Mouse (Mus musculus): ENCODE measurements around the gene Rfx8. TPM values are rescaled to one million over a fixed set of nuclear protein-coding genes. Genes with fewer than 3 reads are reported as not detected.

Gene Rfx8
- polyA plus RNA-seq, 1 experiment from 2014 or later = 0.22 TPM

DNA sequence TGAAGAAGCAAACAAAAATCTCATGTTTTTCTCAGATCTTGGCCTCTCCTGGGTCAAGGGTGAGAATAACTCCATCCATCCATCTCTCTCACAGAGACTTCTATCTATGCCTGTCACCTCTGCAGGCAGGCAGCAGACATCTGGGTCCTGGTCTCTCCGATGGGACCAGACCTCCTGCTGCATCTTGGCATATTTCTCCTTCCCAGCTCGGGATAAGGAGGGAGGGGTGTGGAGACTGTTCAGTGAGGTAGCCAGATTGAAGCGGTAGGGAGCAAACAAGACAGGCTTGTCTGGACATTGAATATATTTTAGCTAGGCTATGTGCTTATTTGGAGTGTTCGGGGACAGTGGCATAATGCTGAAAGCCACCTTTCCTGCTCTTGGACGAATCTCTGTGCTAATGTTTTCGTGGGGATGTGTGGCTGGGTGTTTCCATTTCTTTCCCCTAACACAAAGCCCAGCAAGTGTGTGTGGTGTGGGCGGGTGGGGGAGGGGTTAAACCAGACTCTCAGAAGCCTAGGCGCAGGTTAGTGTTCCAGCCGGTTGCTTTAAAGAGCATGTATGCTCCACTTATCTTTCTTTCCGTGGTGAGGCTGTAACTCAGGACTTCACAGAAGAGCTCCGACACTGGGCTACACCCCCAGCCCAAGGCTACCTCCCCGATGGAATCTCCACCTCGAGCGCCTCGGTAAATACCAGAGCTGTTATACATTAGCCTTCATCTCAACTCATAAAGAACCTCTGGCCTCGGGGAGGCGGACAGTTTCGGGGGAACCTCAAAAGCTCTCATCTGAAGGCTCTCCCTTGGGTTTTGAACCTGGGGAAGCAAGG is 18.4 kb downstream of the Rfx8 start:
- H3K27ac ChIP-seq = peak overlapping the region; percentile 86
- WGBS = 26% methylated on average over 18 of the region's 18 CpGs
- no peaks in the 10 kb centered on the region for H3K9me3 ChIP-seq
- no peaks in the 10 kb centered on the region for H3K27me3 ChIP-seq (ENCODE audit: insufficient read depth, poor library complexity, severe bottlenecking)
- H3K4me3 ChIP-seq = no peak overlapping the region
- H3K36me3 ChIP-seq = no peaks in the 10 kb centered on the region
- DNase-seq (ENCODE audit: low spot score) = peak; percentile 26
- H3K4me1 ChIP-seq (replicated peaks) = peaks cover 51% of the 10 kb centered on the region

DNA sequence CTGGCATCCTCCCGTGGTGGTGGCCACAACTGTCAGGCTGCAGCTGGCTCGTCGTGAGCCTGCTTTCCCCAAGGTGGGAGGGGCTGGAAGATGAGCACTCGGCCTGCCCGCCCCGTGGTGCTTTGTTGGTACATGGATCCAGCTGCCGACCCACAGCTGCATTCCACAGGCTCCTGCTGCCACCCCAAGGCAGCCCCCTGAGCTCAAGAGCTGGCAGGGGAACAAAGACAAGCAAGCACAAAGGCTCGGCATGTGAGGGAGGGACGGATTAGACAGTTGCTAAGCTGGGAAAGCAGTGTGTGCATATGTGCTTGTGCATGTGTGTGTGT is 19.6 kb downstream of the Rfx8 start:
- peak; percentile 77 for DNase-seq (ENCODE audit: low spot score)
- 2% methylated on average over 9 of the region's 9 CpGs for WGBS
- no peaks in the 10 kb centered on the region for H3K9me3 ChIP-seq
- no peaks in the 10 kb centered on the region for H3K27me3 ChIP-seq (ENCODE audit: insufficient read depth, poor library complexity, severe bottlenecking)
- no peaks in the 10 kb centered on the region for H3K36me3 ChIP-seq
- peak overlapping the region; percentile 86 for H3K27ac ChIP-seq
- H3K4me1 ChIP-seq (replicated peaks) = peaks cover 51% of the 10 kb centered on the region
- peak overlapping the region; percentile 28 for H3K4me3 ChIP-seq

DNA sequence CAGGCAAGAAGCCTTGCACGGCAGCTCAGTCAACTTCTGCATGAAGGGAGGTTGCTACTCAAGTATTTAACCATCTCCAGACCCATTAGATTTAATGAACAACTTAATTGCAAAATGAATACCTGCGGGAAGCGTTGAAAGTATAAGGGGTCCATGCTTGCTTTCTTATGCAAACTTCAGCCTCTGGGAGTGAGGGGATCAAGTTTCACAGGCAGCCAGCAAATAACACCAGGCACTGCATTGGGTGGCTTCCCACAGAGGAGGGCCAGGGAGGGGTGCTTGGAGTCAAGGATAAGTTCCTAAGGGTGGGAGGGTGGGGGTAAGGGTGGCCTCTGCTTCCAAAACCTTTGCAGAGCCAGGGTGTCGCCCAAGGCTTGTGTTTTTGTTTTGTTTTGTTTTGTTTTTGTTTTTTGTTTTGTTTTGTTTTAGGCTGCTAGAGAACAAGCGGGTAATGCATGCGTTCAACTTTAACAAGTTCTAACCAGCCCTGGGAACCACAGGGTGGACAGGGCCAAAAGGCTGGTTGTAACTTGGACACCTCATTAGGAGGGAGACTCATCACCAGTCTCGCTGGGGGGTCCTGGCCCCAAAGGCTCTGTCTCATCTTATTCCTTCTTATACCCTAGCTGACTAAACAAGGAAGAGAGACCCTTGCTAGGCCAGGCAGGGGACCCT is 20.1 kb downstream of the Rfx8 start:
- peak overlapping the region; percentile 86 for H3K27ac ChIP-seq
- H3K9me3 ChIP-seq = no peaks in the 10 kb centered on the region
- WGBS = 10% methylated on average over 7 of the region's 7 CpGs
- H3K4me1 ChIP-seq (replicated peaks) = peaks cover 46% of the 10 kb centered on the region
- no peaks in the 10 kb centered on the region for H3K27me3 ChIP-seq (ENCODE audit: insufficient read depth, poor library complexity, severe bottlenecking)
- DNase-seq (ENCODE audit: low spot score) = peak; percentile 27
- no peaks in the 10 kb centered on the region for H3K36me3 ChIP-seq
- H3K4me3 ChIP-seq = peak overlapping the region; percentile 28

DNA sequence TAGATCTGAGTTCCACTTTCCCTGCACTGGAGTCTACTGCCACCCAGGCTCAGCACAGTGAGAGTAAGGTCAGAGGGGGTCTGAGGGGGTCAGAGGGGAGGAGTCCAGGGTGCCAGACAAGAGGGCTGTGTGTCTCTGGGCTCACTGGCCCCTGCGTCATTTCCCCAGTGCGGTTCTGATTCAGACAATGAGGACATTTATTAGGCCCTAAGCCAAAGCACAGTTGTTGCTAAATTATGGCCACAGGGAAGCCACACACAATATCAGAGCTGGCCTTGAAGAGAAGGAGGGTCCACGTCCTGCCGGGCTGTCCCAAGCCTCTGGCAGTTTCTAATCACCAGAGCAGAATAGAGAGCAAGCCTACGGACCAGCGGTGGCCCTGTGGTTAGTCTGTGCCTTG is 22.3 kb downstream of the Rfx8 start:
- Histone ChIP-seq H3K9me3 (no peaks in the 10 kb centered on the region), H3K36me3 (no peaks in the 10 kb centered on the region), H3K27ac (peak overlapping the region; percentile 54), H3K27me3 (ENCODE audit: insufficient read depth, poor library complexity, severe bottlenecking) (no peaks in the 10 kb centered on the region), H3K4me3 (no peak overlapping the region), H3K4me1 (replicated peaks) (peaks cover 46% of the 10 kb centered on the region)
- 34% methylated on average over 6 of the region's 6 CpGs for WGBS
- peak; percentile 24 for DNase-seq (ENCODE audit: low spot score)

DNA sequence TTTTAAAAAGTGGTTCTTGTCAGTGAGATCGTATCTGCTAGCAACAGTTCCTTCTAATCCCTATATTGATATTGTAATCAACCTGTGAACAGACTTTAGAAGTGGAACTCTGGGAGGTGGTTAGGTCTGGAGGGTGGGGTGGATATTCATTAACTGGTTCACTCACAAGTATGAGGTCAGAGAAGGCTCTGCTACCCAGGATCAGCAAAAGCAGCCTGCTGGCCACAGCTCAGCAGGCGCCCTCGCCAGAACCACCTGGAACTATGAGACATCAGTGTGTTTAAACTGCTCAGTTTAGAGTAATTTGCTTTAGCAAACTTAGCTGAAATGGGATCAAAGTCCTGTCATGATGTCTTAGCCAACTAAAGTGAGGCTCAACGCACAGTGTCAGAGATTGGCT is 25.6 kb downstream of the Rfx8 start:
- peaks cover 14% of the 10 kb centered on the region for H3K4me1 ChIP-seq (replicated peaks)
- H3K27ac ChIP-seq = no peak overlapping the region
- H3K36me3 ChIP-seq = no peaks in the 10 kb centered on the region
- no peak for DNase-seq (ENCODE audit: low spot score)
- 64% methylated on average over 4 of the region's 4 CpGs for WGBS
- H3K9me3 ChIP-seq = no peaks in the 10 kb centered on the region
- H3K4me3 ChIP-seq = no peak overlapping the region
- H3K27me3 ChIP-seq (ENCODE audit: insufficient read depth, poor library complexity, severe bottlenecking) = no peaks in the 10 kb centered on the region

DNA sequence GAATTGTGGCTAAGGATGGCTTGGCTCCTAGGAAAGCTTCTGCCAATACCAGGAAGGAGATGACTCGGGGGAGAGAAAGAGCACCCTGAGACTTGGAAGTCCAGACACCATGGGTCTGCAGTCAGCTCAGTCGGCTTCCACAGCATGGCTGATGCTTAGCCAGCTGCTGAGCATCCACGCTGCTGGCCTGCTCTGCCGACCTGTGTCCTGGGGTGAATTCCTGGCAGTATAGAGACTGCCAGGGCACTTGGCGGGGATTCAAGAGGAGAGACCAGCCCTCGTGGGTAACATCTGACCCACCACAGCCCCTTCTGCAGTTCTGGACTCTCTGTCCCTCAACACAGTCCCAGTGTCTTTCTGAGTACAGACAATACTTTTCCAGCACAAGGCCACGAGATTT is 26.0 kb downstream of the Rfx8 start:
- Histone ChIP-seq H3K27ac (no peak overlapping the region), H3K27me3 (ENCODE audit: insufficient read depth, poor library complexity, severe bottlenecking) (no peaks in the 10 kb centered on the region), H3K4me3 (no peak overlapping the region), H3K9me3 (no peaks in the 10 kb centered on the region), H3K4me1 (replicated peaks) (peaks cover 10% of the 10 kb centered on the region), H3K36me3 (no peaks in the 10 kb centered on the region)
- DNase-seq (ENCODE audit: low spot score) = no peak
- 49% methylated on average over 7 of the region's 7 CpGs for WGBS

DNA sequence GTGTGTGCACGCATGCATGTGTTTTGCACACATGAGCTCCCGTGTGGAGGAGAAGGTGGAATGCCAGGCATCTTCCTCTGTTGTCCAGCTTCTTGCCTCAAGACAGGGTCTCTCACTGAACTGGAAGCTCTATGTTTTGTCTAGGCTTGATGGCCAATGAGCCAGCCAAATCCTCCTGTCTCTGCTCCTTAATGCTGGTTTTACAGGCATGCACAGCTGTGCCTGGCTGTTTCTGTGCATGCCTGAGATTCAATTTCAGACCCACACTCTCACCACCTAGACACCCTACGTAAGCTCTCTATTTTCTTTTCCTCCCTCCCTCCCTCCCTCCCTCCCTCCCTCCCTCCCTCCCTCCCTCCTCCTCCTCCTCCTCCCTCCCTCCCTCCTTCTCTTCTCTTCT is 28.8 kb downstream of the Rfx8 start:
- no peak for DNase-seq (ENCODE audit: low spot score)
- Histone ChIP-seq H3K36me3 (no peaks in the 10 kb centered on the region), H3K9me3 (no peaks in the 10 kb centered on the region), H3K27ac (no peak overlapping the region), H3K4me1 (replicated peaks) (no peaks in the 10 kb centered on the region), H3K4me3 (no peak overlapping the region), H3K27me3 (ENCODE audit: insufficient read depth, poor library complexity, severe bottlenecking) (no peaks in the 10 kb centered on the region)
- WGBS = 75% methylated on average over 3 of the region's 3 CpGs

DNA sequence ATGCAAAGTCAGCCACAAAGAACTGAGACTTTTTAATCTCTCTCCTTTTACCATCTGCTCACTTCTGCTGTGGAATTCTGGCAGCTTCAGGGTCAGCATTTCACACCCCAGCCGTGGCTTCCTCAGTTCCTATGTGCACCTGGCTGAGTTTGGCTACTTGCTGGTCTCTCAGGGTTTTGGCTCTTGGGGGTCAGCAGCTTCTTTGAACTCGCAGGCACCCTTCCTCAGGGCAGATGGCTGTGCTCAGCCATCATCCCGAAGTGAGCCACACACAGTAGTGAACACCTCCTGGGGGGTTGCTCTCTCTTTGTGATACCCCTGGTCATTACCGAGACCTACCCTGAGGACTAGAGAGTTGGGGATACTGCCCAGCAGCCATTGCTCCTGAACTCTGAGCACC is 29.7 kb downstream of the Rfx8 start:
- Histone ChIP-seq H3K27ac (no peak overlapping the region), H3K4me1 (replicated peaks) (0 out of 2 replicates have a peak, but pooled peaks cover 3% of the 10 kb centered on the region), H3K9me3 (no peaks in the 10 kb centered on the region), H3K4me3 (no peak overlapping the region), H3K36me3 (no peaks in the 10 kb centered on the region), H3K27me3 (ENCODE audit: insufficient read depth, poor library complexity, severe bottlenecking) (no peaks in the 10 kb centered on the region)
- no peak for DNase-seq (ENCODE audit: low spot score)
- 54% methylated on average over 4 of the region's 4 CpGs for WGBS

DNA sequence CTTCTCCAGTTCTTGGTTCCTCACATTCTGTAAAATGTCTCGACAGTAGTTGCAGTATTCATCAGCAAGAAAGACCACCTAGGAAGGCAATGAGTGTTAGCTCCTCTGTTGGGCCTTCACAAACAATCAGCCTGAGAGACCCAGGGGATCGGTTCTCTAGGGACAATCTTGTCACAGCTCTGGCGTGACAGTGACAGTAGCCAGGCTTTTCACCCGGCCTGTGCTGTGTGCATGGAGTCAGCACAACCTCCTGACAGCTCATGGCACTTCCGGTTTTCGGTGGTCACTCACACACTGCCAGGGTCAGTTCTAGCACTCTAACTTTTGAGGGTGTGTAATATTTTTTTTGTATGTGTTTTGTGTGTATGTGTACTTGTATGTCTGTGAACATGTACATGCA is 32.2 kb downstream of the Rfx8 start:
- no peak for DNase-seq (ENCODE audit: low spot score)
- H3K4me3 ChIP-seq = no peak overlapping the region
- H3K9me3 ChIP-seq = no peaks in the 10 kb centered on the region
- no peaks in the 10 kb centered on the region for H3K27me3 ChIP-seq (ENCODE audit: insufficient read depth, poor library complexity, severe bottlenecking)
- WGBS = 76% methylated on average over 6 of the region's 6 CpGs
- H3K4me1 ChIP-seq (replicated peaks) = peaks cover 7% of the 10 kb centered on the region; the same call in 1 of the 2 replicates
- no peaks in the 10 kb centered on the region for H3K36me3 ChIP-seq
- H3K27ac ChIP-seq = no peak overlapping the region

DNA sequence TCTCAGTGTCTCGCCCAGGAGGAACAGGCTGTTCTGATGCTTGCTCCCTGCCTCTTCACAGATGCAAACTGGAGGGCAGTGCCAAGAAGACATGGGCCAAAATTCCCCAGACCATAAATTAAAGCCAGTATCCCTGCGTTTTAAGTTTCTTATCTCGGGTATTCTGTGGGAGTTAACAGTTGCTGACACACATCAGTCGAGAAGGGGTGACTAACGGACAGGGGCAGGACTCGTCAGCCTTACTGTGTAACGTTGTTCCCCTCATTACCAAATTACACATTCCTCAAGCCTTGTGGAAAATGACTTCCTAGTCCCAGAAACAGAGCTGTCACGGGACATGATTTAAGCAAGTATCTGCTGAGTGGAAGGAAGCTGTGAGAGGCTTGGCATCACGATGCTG is 33.5 kb downstream of the Rfx8 start:
- Histone ChIP-seq H3K27ac (no peak overlapping the region), H3K4me3 (no peak overlapping the region), H3K4me1 (replicated peaks) (peaks cover 9% of the 10 kb centered on the region; the same call in 1 of the 2 replicates), H3K36me3 (no peaks in the 10 kb centered on the region), H3K27me3 (ENCODE audit: insufficient read depth, poor library complexity, severe bottlenecking) (no peaks in the 10 kb centered on the region), H3K9me3 (no peaks in the 10 kb centered on the region)
- DNase-seq (ENCODE audit: low spot score) = no peak
- WGBS = 81% methylated on average over 9 of the region's 9 CpGs

DNA sequence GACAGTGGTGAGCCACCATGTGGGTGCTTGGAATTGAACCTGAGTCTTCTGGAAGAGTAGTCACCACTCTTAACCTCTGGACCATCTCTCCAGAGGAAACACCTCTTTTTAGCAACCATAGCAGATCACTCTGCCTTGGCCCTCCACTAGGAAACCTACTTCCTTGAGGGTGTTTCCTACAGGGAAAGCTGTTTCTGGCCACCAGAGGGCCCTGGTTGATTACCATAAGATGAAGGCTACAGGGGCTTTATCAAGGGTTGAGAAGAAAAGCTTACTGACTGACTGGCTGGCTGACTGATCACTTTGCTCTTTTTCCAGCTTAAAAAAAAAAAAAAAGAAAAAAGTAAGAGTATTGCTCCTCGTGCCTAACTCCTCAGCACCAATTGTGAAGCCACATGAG is 35.0 kb downstream of the Rfx8 start:
- DNase-seq (ENCODE audit: low spot score) = peak; percentile 70
- Histone ChIP-seq H3K4me3 (no peak overlapping the region), H3K36me3 (no peaks in the 10 kb centered on the region), H3K27ac (no peak overlapping the region), H3K9me3 (no peaks in the 10 kb centered on the region), H3K27me3 (ENCODE audit: insufficient read depth, poor library complexity, severe bottlenecking) (no peaks in the 10 kb centered on the region), H3K4me1 (replicated peaks) (peaks cover 9% of the 10 kb centered on the region; the same call in 1 of the 2 replicates)
- 5% methylated on average over 1 of the region's 1 CpGs for WGBS

DNA sequence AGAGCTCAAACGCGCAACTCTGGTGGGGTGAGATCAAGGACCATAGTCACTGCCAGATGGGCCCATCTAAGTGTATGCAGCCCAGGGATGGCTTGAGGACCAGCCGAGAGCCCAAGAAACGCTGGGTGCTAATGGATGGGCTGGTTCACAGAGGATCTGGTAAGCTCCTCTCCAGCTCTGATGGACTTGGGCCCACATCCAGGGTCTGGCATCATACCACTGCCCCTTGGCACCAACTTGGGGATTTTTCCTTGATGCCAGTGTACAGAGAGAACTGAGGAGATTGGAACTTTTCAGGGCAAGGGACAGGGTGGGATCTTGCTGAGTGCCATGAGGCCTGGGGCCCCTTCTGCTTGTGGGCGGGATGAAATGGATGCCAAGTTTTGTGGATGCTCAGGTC is 39.2 kb downstream of the Rfx8 start:
- Histone ChIP-seq H3K27ac (no peak overlapping the region), H3K36me3 (no peaks in the 10 kb centered on the region), H3K4me3 (no peak overlapping the region), H3K9me3 (no peaks in the 10 kb centered on the region), H3K4me1 (replicated peaks) (peaks cover 9% of the 10 kb centered on the region; the same call in 1 of the 2 replicates), H3K27me3 (ENCODE audit: insufficient read depth, poor library complexity, severe bottlenecking) (no peaks in the 10 kb centered on the region)
- WGBS = 92% methylated on average over 5 of the region's 5 CpGs
- no peak for DNase-seq (ENCODE audit: low spot score)

DNA sequence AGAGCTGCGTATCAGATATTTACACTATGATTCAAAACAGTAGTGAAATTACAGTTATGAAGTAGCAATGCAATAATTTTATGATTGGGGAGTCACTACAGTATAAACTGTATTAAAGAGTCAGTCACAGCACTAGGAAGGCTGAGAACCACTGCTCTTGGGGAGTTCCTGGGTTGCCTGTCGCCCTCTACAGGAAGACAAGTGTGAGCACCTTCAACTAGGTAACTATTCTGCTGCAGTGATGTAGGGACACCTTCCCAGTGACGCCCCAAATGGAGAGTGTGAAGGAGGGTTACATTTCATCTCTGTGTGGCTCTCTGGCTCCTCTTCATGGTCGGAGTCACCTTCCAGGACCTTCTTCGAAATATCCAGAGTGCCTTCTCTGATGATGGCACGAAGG is 40.3 kb downstream of the Rfx8 start:
- Histone ChIP-seq H3K9me3 (no peaks in the 10 kb centered on the region), H3K4me3 (no peak overlapping the region), H3K4me1 (replicated peaks) (peaks cover 5% of the 10 kb centered on the region; the same call in 1 of the 2 replicates), H3K36me3 (no peaks in the 10 kb centered on the region), H3K27ac (no peak overlapping the region), H3K27me3 (ENCODE audit: insufficient read depth, poor library complexity, severe bottlenecking) (no peaks in the 10 kb centered on the region)
- no peak for DNase-seq (ENCODE audit: low spot score)
- 68% methylated on average over 6 of the region's 6 CpGs for WGBS

Data from hindbrain, embryonic 10.5 days (tissue).